Mouse (Mus musculus) MEL (cell line): ENCODE results near the gene Gm45753.

ENCODE experiments used
- CTCF ChIP-seq, 3 experiments: IDR thresholded peaks in 2 of 3; conservative IDR thresholded peaks in 1 of 3; 2 replicates each; pipeline ENCODE4 v1.5.1; 2011 to 2012; ENCODE audit warnings: low read length in 3 of 3, low read depth in 2 of 3, mild to moderate bottlenecking in 2 of 3, improper control_type of control experiment in 1 of 3, inconsistent platforms in 1 of 3, mixed read lengths in 1 of 3, moderate library complexity in 1 of 3; ENCODE audit not compliant: control insufficient read depth in 1 of 3, insufficient read depth in 1 of 3, poor library complexity in 1 of 3, severe bottlenecking in 1 of 3
- EP300 ChIP-seq, 2 experiments: IDR thresholded peaks; 2 replicates each; pipeline ENCODE4 v1.6.1; 2011; ENCODE audit warnings: improper control_type of control experiment in 2 of 2, low read length in 2 of 2, low read depth in 1 of 2, mild to moderate bottlenecking in 1 of 2
- GATA1 ChIP-seq: IDR thresholded peaks from 2 replicates; pipeline ENCODE4 v1.6.1; 2011; ENCODE audit warnings: low read depth, low read length, improper control_type of control experiment
- POLR2AphosphoS5 ChIP-seq: IDR thresholded peaks from 2 replicates; pipeline ENCODE4 v1.6.1; 2012; ENCODE audit warnings: low read depth, borderline replicate concordance, mild to moderate bottlenecking, inconsistent platforms, low read length, moderate library complexity, mixed read lengths

DNA sequence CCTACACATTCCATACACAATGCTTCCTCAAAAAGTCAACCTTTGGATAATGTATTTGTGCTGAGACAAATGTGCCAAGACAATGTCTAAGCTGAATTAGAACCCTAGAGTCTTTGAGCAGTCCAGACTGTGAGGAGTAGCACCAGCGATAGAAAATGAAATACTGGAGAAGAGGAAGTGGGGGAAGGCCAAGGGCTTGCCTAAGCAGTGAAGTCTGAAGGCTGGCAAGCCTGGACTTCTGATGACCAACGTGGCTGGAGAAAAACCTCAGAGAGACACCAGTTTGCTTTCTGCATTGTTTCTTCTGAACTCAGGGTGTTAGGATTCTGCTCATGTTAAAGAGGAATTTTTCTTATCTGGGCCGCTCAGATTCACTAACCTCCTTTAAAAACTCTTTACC is 22.6 kb upstream of the Gm45753 start:
- TF ChIP-seq POLR2AphosphoS5 (no peak), GATA1 (no peak), EP300 (IDR thresholded peaks at IDR 0.05; ENCODE audit: low read depth in 1 of 2, low read length in 2 of 2) (no peak), CTCF (IDR thresholded peaks at IDR 0.05 in 2 of 3, conservative IDR thresholded peaks at IDR 0.05 in 1 of 3; ENCODE audit: control insufficient read depth in 1 of 3, insufficient read depth in 1 of 3, low read depth in 2 of 3, low read length in 3 of 3, poor library complexity in 1 of 3, severe bottlenecking in 1 of 3) (no peak)
